Mouse (Mus musculus) limb, embryonic 11.5 days (tissue): ENCODE results near the gene Bora. TPM values are rescaled to one million over a fixed set of nuclear protein-coding genes. Genes with fewer than 3 reads are reported as not detected.
A peak's percentile ranks its signal among the peaks of the same experiment; 100 is the strongest.

Experiments used
- ATAC-seq: fragments of 200-750 bp; cut with Nextera tagmentation; 2 replicates; pipeline ENCODE4 v1.8.0; 2017; ENCODE audit warnings: low read depth; ENCODE audit not compliant: insufficient number of reproducible peaks, low FRiP score, low TSS enrichment
- DNase-seq: peaks from one replicate; pipeline ENCODE4 v3.0.0-alpha.2; 2015; ENCODE audit warnings: low spot score
- H3K27ac ChIP-seq: fragments of 300-500 bp; sonication (generic); replicated peaks from 2 replicates; pipeline ENCODE4 v1.5.1; 2014; ENCODE audit warnings: low read depth, mild to moderate bottlenecking, low read length
- H3K27me3 ChIP-seq: fragments of 300-500 bp; sonication (generic); 2 replicates; pipeline ENCODE4 v1.6.1; 2014; ENCODE audit warnings: mild to moderate bottlenecking, low read length, mixed read lengths; ENCODE audit not compliant: control insufficient read depth, insufficient read depth
- H3K36me3 ChIP-seq: fragments of 300-500 bp; sonication (generic); 2 replicates; pipeline ENCODE4 v1.6.1; 2014; ENCODE audit warnings: mild to moderate bottlenecking, low read length, moderate library complexity, mixed read lengths; ENCODE audit not compliant: control insufficient read depth, insufficient read depth
- H3K4me1 ChIP-seq: fragments of 300-500 bp; sonication (generic); 2 replicates; pipeline ENCODE4 v1.6.1; 2014; ENCODE audit warnings: low read length, mixed read lengths; ENCODE audit not compliant: control insufficient read depth, insufficient read depth
- H3K4me2 ChIP-seq: fragments of 300-500 bp; sonication (generic); 2 replicates; pipeline ENCODE4 v1.6.1; 2014; ENCODE audit warnings: low read depth, mild to moderate bottlenecking, moderate library complexity; ENCODE audit not compliant: severe bottlenecking
- H3K4me3 ChIP-seq: fragments of 300-500 bp; sonication (generic); 2 replicates; pipeline ENCODE4 v1.5.1; 2014; ENCODE audit warnings: low read depth, low read length
- H3K9ac ChIP-seq: fragments of 300-500 bp; sonication (generic); 2 replicates; pipeline ENCODE4 v1.6.1; 2014; ENCODE audit warnings: mild to moderate bottlenecking, low read length
- H3K9me3 ChIP-seq: fragments of 300-500 bp; sonication (generic); 2 replicates; pipeline ENCODE4 v1.6.1; 2016; ENCODE audit warnings: low read length; ENCODE audit not compliant: control insufficient read depth
- WGBS: fragments of 180-500 bp; shearing (Covaris S2); extraction: QIAGEN DNeasy Blood & Tissue Kit; methylation state at CpG from one replicate; pipeline ENCODE4 v1.1.7; 2014; 5-methylcytosine and 5-hydroxymethylcytosine counted together
- polyA plus RNA-seq: library from polyadenylated mRNA; unstranded; fragments of >200 nt; fragmentation: Nextera tagmentation; extraction: Ambion mirVana; gene quantifications from 2 replicates; pipeline ENCODE4 v1.2.1, GENCODE M21; 2014

Gene Bora
- polyA plus RNA-seq, 1 experiment from 2014 or later = 94.8 TPM

DNA sequence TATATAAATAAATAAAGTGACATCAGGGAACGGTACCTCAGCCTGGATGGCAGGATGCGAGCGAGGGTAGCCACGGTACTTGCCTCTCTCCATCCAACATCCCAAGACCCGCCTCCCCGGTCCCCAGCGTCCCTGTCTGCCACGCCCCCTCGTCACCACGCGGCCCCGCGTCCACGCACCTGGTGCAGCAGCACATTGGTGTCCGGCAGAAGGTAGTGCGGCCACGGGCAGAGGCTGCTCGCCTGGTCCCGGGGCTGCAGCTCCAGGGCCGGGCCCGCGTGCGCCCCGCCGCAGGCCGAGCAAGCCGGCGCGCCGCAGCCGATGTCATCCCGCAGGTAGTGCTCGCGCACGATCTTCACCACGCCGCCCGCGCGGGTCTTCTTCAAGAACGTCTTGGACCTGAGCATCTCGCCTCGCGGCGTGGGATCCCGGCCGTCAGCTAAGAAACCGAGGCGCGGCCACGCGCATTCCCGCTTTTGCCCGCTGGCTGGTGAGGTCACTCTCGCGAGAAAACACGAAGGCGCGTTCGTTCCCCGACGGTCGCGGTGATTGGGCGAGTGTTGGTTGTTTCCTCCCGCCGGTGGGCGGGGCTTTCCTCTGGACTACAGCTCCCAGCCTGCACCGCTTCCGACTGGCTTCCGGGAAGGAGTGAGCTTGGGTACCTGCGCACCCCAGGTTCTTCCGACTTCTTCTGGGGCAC lies 53.4 kb downstream of the Bora start, which contains the start of the genes Pibf1 and Dis3:
Pibf1 (plus strand) TSS at position 158 of the 700 bp plus-strand sequence.
Dis3 (minus strand) TSS at position 504 of the 700 bp plus-strand sequence.
- H3K9me3 ChIP-seq = no peaks in the 10 kb centered on the region
- H3K27ac ChIP-seq = peak within 1 kb of the TSS; percentile 56; the same call in 1 of the 2 replicates
- H3K36me3 ChIP-seq = peaks cover 6% of the 10 kb centered on the region
- H3K9ac ChIP-seq = peak within 1 kb of the TSS; percentile 93
- under 1% methylated on average over 73 of the region's 73 CpGs for WGBS
- no peaks in the 10 kb centered on the region for H3K27me3 ChIP-seq
- ATAC-seq (peak; percentile 100), DNase-seq (peak; percentile 99)
- peaks cover 6% of the 10 kb centered on the region; the same call in 1 of the 2 replicates for H3K4me1 ChIP-seq
- peak within 1 kb of the TSS; percentile 94 for H3K4me3 ChIP-seq
- H3K4me2 ChIP-seq = peak within 1 kb of the TSS; percentile 84

DNA sequence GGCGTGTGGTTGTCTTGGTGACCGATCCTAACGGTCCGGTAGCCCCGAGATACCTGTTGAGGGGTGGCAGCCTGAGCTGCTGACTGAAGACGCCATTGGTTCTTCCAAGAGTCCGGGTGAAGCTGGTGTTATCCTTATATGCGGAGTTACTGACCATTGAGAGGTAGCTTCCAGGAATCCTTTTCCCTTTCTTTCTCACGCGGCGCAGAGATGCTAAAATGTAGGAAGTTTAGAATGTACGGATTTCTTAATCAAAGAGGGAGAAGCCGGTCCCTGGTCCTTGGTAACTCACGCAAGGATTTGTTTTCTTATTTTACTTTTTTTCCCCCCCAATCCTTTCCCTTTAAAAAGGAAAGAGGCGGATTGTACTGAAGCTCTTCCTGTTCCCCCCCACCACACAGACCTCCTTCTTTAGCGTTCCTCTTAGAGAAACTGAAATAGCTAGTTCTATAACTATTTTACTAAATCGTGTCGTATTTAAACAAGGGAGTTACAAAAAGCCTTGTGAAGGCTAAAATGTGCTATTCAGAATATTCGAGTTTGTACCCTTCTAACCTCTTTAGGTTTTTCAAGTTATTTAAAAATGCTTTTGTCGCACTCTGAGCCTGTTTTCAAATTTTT lies 54.1 kb downstream of the Bora start:
- Histone ChIP-seq H3K9me3 (no peaks in the 10 kb centered on the region), H3K27ac (no peak overlapping the region), H3K4me2 (peak overlapping the region; percentile 54), H3K27me3 (no peaks in the 10 kb centered on the region), H3K9ac (peak overlapping the region; percentile 59), H3K4me3 (peak overlapping the region; percentile 94), H3K36me3 (peaks cover 6% of the 10 kb centered on the region), H3K4me1 (peaks cover 6% of the 10 kb centered on the region; the same call in 1 of the 2 replicates)
- ATAC-seq = no peak
- 8% methylated on average over 20 of the region's 20 CpGs for WGBS
- DNase-seq = no peak

DNA sequence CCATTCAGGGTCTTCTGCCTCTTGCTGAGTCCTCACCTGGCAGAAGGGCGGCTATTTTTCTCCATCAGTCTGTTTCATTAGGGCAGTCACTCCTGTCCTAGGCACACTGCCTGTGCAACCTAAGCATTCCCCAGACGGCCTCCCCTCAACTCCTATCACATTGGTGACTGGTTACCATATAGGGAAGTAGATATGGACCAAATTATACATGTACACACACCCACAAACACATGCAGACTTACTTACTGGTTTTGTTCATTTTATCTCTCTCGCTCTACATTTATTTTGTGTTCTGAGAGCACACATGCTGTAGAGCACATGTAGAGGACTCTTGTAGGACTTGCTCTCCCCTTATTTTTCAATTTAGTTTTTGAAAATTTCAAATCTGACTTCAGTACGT lies 57.0 kb downstream of the Bora start:
- Histone ChIP-seq H3K4me3 (no peak overlapping the region), H3K27me3 (no peaks in the 10 kb centered on the region), H3K9me3 (no peaks in the 10 kb centered on the region), H3K36me3 (0 out of 2 replicates have a peak, but pooled peaks cover 2% of the 10 kb centered on the region), H3K27ac (no peak overlapping the region), H3K4me2 (no peak overlapping the region), H3K9ac (no peak overlapping the region), H3K4me1 (peaks cover 6% of the 10 kb centered on the region; the same call in 1 of the 2 replicates)
- 91% methylated on average over 4 of the region's 4 CpGs for WGBS
- DNase-seq = peak; percentile 7
- no peak for ATAC-seq

GRCm38 (mm10) chr14:99104542-99105123 lies 58.6 kb downstream of the Bora start:
- WGBS = 92% methylated on average over 6 of the region's 6 CpGs
- H3K27ac ChIP-seq = no peak overlapping the region
- no peak overlapping the region for H3K9ac ChIP-seq
- peaks cover 4% of the 10 kb centered on the region; the same call in 1 of the 2 replicates for H3K36me3 ChIP-seq
- no peaks in the 10 kb centered on the region; the same call in 1 of the 2 replicates for H3K4me1 ChIP-seq
- no peak overlapping the region for H3K4me3 ChIP-seq
- ATAC-seq = no peak
- H3K27me3 ChIP-seq = no peaks in the 10 kb centered on the region
- DNase-seq = peak; percentile 0
- no peaks in the 10 kb centered on the region for H3K9me3 ChIP-seq
- H3K4me2 ChIP-seq = no peak overlapping the region

DNA sequence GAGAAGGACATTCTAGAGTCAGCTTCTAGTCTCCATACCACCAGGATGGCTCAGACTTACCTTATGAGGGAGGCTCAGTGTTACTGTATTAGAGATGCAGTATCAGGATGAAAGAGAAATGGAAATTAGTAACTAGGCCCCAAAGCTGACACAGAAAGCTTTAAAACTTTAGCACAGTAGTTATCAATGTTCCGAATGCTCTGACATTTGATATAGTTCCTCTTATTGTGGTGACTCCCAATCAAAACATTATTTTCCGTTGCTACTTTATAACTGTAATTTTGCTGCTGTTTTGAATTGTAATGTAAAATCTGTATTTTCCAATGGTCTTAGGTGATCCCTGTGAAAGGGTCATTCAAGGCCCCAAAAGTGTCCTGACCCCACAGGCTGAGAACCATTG lies 60.6 kb downstream of the Bora start:
- H3K4me1 ChIP-seq = no peaks in the 10 kb centered on the region
- H3K4me3 ChIP-seq = no peak overlapping the region
- WGBS = 95% methylated on average over 2 of the region's 2 CpGs
- no peak overlapping the region for H3K4me2 ChIP-seq
- H3K27me3 ChIP-seq = no peaks in the 10 kb centered on the region
- peaks cover 7% of the 10 kb centered on the region; the same call in 1 of the 2 replicates for H3K36me3 ChIP-seq
- no peaks in the 10 kb centered on the region for H3K9me3 ChIP-seq
- no peak overlapping the region for H3K9ac ChIP-seq
- DNase-seq = no peak
- ATAC-seq = no peak
- H3K27ac ChIP-seq = no peak overlapping the region

DNA sequence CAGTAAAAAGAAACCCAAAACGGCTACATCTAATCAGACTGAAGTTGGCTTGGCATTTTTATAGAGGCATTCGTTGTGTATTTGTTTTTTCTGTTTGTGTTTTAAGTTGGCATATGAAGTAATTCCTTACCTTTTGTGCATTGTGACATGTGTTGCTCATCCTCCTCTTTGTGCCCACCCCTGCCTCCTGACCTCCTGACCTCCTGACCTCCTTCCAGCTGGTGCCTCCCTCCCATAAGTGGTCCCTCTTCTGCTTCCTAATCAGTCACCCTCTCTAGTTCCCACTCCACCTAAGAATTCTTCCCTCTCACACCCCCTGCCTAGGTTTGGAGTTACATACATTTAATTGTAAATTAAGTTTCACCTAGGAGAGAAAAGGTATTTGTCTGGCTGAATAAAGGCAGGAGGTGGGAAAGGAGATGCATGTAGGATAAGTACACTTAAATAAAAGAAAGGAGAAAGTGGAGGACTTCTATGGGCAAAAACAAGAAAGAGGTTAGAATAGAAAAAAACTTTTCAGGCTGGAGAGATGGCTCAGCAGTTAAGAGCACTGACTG lies 61.7 kb downstream of the Bora start:
- Histone ChIP-seq H3K9me3 (no peaks in the 10 kb centered on the region), H3K4me3 (no peak overlapping the region), H3K9ac (no peak overlapping the region), H3K4me1 (no peaks in the 10 kb centered on the region), H3K4me2 (no peak overlapping the region), H3K27ac (no peak overlapping the region), H3K27me3 (no peaks in the 10 kb centered on the region), H3K36me3 (peaks cover 7% of the 10 kb centered on the region; the same call in 1 of the 2 replicates)
- ATAC-seq (no peak), DNase-seq (no peak)
- 84% methylated on average over 2 of the region's 2 CpGs for WGBS

DNA sequence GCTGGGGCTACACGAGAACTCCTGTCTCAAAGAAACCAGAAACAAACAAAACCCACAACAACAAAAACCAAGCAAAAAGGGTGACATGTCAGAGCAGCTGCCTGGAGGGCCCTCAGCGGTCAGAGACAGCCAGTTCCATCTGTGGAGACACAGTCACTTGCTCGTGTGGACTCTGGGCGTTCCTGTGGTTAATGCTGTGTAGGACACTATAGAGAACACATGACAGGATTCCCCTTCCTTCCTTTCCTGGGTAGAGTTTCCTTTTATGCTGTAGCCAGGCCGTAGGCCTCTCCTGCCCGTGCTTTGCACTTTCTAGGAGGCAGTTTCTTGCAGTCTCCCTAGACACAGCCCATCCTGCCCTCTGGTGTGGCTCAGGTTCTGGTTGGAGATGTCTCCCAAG lies 62.7 kb downstream of the Bora start:
- Histone ChIP-seq H3K4me2 (no peak overlapping the region), H3K36me3 (peaks cover 9% of the 10 kb centered on the region; the same call in 1 of the 2 replicates), H3K9ac (no peak overlapping the region), H3K4me1 (no peaks in the 10 kb centered on the region), H3K4me3 (no peak overlapping the region), H3K27ac (no peak overlapping the region), H3K9me3 (no peaks in the 10 kb centered on the region), H3K27me3 (no peaks in the 10 kb centered on the region)
- DNase-seq (no peak), ATAC-seq (no peak)
- WGBS = 91% methylated on average over 6 of the region's 6 CpGs

DNA sequence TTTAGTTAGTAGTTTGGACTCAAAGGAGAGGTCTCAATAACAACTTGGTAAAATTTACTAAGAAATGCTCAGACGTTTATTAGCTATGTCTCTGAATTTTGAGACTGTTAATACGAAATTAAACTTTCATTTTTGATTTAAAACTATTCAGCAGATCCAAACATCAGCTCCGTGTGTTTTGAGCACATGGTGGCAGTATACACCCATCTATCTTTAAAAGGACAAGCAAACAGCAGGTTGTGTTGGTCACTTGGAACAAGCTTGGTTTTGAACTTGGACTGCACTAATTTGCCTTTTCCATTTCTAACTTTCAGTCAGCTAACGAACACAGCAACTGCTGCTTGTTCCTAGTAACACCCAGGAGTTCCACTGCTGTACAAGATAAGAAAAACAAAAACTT lies 71.6 kb downstream of the Bora start:
- Histone ChIP-seq H3K4me1 (no peaks in the 10 kb centered on the region), H3K27me3 (no peaks in the 10 kb centered on the region), H3K9me3 (no peaks in the 10 kb centered on the region), H3K4me3 (no peak overlapping the region), H3K27ac (no peak overlapping the region), H3K9ac (no peak overlapping the region), H3K4me2 (no peak overlapping the region), H3K36me3 (peaks cover 5% of the 10 kb centered on the region; the same call in 1 of the 2 replicates)
- DNase-seq (no peak), ATAC-seq (no peak)
- WGBS = 85% methylated on average over 4 of the region's 4 CpGs
